Mouse (Mus musculus) kidney, postnatal 0 days (tissue): ENCODE measurements at regions not wholly inside any gene's neighbourhood (a gene's known extent, or its start where the extent isn't known, plus 50 kb on each side); places are given as distances from the start of the nearest gene placed in this dataset.

Experiments
- ATAC-seq: fragments of 200-750 bp; cut with Nextera tagmentation; replicated peaks from 2 replicates; pipeline ENCODE4 v1.8.0; 2017; ENCODE audit warnings: low read depth, moderate number of reproducible peaks, moderate TSS enrichment, moderate library complexity; ENCODE audit not compliant: low FRiP score
- DNase-seq: peaks from one replicate; pipeline ENCODE4 v3.0.0-alpha.2; 2016; ENCODE audit warnings: low spot score
- H3K27ac ChIP-seq: fragments of 300-500 bp; sonication (generic); 2 replicates; pipeline ENCODE4 v1.5.1; 2014; ENCODE audit warnings: mild to moderate bottlenecking
- H3K27me3 ChIP-seq: fragments of 300-500 bp; sonication (generic); 2 replicates; pipeline ENCODE4 v1.6.1; 2014; ENCODE audit warnings: low read length, mixed read lengths; ENCODE audit not compliant: insufficient read depth
- H3K36me3 ChIP-seq: fragments of 300-500 bp; sonication (generic); 2 replicates; pipeline ENCODE4 v1.6.1; 2014; ENCODE audit warnings: low read length, mixed read lengths; ENCODE audit not compliant: insufficient read depth
- H3K4me1 ChIP-seq: fragments of 300-500 bp; sonication (generic); replicated peaks from 2 replicates; pipeline ENCODE4 v1.6.1; 2014; ENCODE audit warnings: antibody characterized with exemption, low read length, mixed read lengths; ENCODE audit not compliant: insufficient read depth
- H3K4me2 ChIP-seq: fragments of 300-500 bp; sonication (generic); 2 replicates; pipeline ENCODE4 v1.6.1; 2014; ENCODE audit warnings: mild to moderate bottlenecking, low read length, moderate library complexity, mixed read lengths
- H3K4me3 ChIP-seq: fragments of 300-500 bp; sonication (generic); replicated peaks from 2 replicates; pipeline ENCODE4 v1.5.1; 2014; ENCODE audit warnings: low read depth, low read length
- H3K9ac ChIP-seq: fragments of 300-500 bp; sonication (generic); 2 replicates; pipeline ENCODE4 v1.6.1; 2014; ENCODE audit warnings: low read depth, low read length
- H3K9me3 ChIP-seq: fragments of 300-500 bp; sonication (generic); replicated peaks from 2 replicates; pipeline ENCODE4 v1.6.1; 2016; ENCODE audit warnings: low read length, inconsistent platforms, mixed read lengths
- CTCF ChIP-seq: IDR thresholded peaks from 2 replicates; pipeline ENCODE4 v1.5.1; 2016; ENCODE audit warnings: antibody characterized with exemption, low read depth, mild to moderate bottlenecking, moderate library complexity
- WGBS: fragments of 180-500 bp; shearing (Covaris S2); extraction: QIAGEN DNeasy Blood & Tissue Kit; methylation state at CpG from one replicate; pipeline ENCODE4 v1.1.7; 2014; 5-methylcytosine and 5-hydroxymethylcytosine counted together

- 82% methylated on average over 2 of the region's 2 CpGs for WGBS
- no peak for ATAC-seq
- no peak for TF ChIP-seq CTCF
Observed at GRCm38 (mm10) chr3:61308764-61309163, 52.7 kb upstream of the Rap2b start.

DNA sequence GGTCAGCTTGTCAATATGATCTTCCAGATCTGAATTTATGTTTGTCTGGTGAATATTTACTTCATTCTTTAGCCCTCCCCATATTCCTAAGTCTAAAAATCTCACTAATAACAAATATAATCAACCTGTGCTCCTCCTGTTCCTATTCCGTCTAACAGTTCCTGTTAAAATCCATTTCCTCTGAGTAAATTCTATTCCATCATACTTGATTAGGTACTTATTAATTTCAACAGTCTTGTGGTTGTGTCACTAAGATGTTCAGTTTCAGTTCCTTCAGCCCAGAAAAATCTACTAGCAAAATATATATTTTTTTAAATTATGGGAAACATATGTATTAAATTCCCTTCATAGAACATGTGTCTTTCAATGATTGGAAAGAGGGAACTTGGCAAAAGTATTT is 52.2 kb upstream of the Rap2b start:
- no peak for ATAC-seq

More at GRCm38 (mm10) chr3:61308764-61309163, 52.7 kb upstream of the Rap2b start:
- no peak for DNase-seq
- Histone ChIP-seq H3K4me1 (no peaks in the 10 kb centered on the region), H3K27me3 (no peaks in the 10 kb centered on the region), H3K4me3 (no peak overlapping the region), H3K9me3 (no peaks in the 10 kb centered on the region), H3K36me3 (no peaks in the 10 kb centered on the region), H3K9ac (no peak overlapping the region), H3K27ac (no peak overlapping the region), H3K4me2 (no peak overlapping the region)

More for the DNA sequence above, 52.2 kb upstream of the Rap2b start:
- H3K9ac ChIP-seq = no peak overlapping the region
- DNase-seq = no peak
- no peak overlapping the region for H3K4me3 ChIP-seq
- no peaks in the 10 kb centered on the region for H3K4me1 ChIP-seq
- no peak overlapping the region for H3K27ac ChIP-seq
- H3K27me3 ChIP-seq = no peaks in the 10 kb centered on the region
- no peaks in the 10 kb centered on the region for H3K36me3 ChIP-seq
- WGBS = 83% methylated on average over 1 of the region's 1 CpGs
- no peak overlapping the region for H3K4me2 ChIP-seq
- TF ChIP-seq CTCF = no peak
- no peaks in the 10 kb centered on the region for H3K9me3 ChIP-seq
